Mouse (Mus musculus): ENCODE data around the gene Pex19. TPM values are rescaled to one million over a fixed set of nuclear protein-coding genes. Genes with fewer than 3 reads are reported as not detected.

Pex19 gene
- polyA plus RNA-seq, 1 experiment = 68.5 TPM

DNA sequence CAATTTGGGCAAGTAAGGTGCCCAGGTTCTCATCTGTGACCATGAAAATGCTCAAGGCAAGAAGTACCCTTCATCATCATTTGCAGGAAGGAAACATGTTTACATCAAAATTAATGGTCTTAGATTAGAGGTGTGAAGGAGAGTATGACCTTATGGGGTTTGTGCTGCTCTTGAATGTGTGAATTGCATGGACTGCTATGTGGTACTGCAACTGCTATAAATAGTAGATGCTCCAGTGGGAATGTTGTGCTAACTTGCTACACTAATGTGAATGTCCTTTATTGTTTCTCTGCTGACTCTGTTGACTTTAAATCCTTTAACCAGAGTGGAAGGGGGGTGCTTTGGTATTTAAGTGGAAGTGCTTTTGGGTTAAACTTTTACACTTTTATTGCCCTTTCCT, 32.3 kb upstream of the Pex19 start:
- TF ChIP-seq CTCF (IDR thresholded peaks at IDR 0.05; ENCODE audit: borderline replicate concordance, control insufficient read depth, extremely low read depth, insufficient read depth, low read length, poor library complexity) = no peak
- no peak for TF ChIP-seq POLR2A (IDR thresholded peaks at IDR 0.05; ENCODE audit: control insufficient read depth, extremely low read depth, insufficient read depth, low read length, poor library complexity)
- H3K36me3 ChIP-seq (ENCODE audit: control insufficient read depth, insufficient read depth, low read length) = peaks cover 75% of the 10 kb centered on the region
- no peak overlapping the region for H3K27ac ChIP-seq (ENCODE audit: control insufficient read depth, insufficient read depth, low read length)
- no peak overlapping the region for H3K4me3 ChIP-seq (ENCODE audit: control insufficient read depth, insufficient read depth, low read length)
- no peaks in the 10 kb centered on the region for H3K27me3 ChIP-seq (ENCODE audit: control insufficient read depth, insufficient read depth, low read length)
- DNase-seq = no peak
- H3K4me1 ChIP-seq (replicated peaks; ENCODE audit: control insufficient read depth, insufficient read depth, low read length) = no peaks in the 10 kb centered on the region

DNA sequence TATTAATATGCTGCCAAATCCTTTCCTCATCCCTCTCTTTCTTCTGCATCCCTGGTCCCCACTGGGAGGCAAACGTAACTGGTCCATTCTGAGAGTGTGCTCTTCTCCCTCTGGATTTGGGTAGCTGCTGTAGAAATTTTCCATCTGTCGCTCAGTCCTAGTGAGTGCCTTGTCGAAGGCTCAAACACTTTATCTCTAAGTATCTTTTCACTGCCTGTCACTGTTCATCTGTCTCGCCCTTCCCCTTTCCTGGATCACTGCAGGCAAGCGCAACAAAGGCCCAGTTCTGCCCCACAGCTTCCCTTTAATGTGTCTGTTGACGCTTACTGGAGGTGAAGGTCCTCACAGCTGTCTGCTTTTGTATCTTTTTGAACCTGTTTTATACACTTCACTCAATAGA, 31.4 kb upstream of the Pex19 start:
- no peaks in the 10 kb centered on the region for H3K4me1 ChIP-seq (replicated peaks; ENCODE audit: control insufficient read depth, insufficient read depth, low read length)
- no peak for TF ChIP-seq POLR2A (IDR thresholded peaks at IDR 0.05; ENCODE audit: control insufficient read depth, extremely low read depth, insufficient read depth, low read length, poor library complexity)
- TF ChIP-seq CTCF (IDR thresholded peaks at IDR 0.05; ENCODE audit: borderline replicate concordance, control insufficient read depth, extremely low read depth, insufficient read depth, low read length, poor library complexity) = no peak
- no peaks in the 10 kb centered on the region for H3K27me3 ChIP-seq (ENCODE audit: control insufficient read depth, insufficient read depth, low read length)
- DNase-seq = no peak
- H3K36me3 ChIP-seq (ENCODE audit: control insufficient read depth, insufficient read depth, low read length) = peaks cover 74% of the 10 kb centered on the region
- H3K4me3 ChIP-seq (ENCODE audit: control insufficient read depth, insufficient read depth, low read length) = no peak overlapping the region
- 85% methylated on average over 6 of the region's 6 CpGs for WGBS
- H3K27ac ChIP-seq (ENCODE audit: control insufficient read depth, insufficient read depth, low read length) = no peak overlapping the region

DNA sequence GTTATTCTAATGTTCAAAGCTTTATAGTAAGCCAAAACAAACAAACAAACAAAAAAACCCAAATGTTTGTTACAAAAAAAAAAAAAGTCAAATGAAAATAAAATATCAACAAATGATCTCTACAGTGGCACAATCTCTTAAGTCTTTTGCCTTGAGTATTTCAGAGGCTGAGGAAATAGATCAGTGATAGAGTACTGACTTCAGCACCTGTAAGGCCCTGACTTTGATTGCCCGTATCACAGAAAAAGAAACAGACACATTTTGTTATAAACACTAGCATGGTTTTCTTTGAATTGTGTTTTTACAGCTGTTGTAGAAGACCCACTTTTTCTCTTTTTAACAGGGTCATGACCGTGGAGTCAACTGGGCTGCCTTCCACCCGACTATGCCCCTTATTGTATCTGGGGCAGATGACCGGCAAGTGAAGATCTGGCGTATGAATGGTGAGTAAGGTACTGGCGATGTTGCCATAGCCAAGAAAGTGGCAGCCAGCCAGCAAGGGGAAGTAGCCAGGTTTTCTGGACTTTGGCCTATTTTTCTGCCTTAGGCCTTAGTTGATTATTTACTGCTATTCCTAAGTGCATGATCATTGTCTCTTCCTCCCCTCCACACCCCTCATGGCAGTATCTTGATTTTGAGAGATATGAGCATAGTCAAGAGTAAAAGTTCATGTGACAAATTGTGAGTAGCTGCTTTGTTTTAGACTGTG, 27.1 kb upstream of the Pex19 start:
- Histone ChIP-seq H3K4me1 (replicated peaks; ENCODE audit: control insufficient read depth, insufficient read depth, low read length) (no peaks in the 10 kb centered on the region), H3K36me3 (ENCODE audit: control insufficient read depth, insufficient read depth, low read length) (peaks cover 76% of the 10 kb centered on the region), H3K27me3 (ENCODE audit: control insufficient read depth, insufficient read depth, low read length) (no peaks in the 10 kb centered on the region), H3K27ac (ENCODE audit: control insufficient read depth, insufficient read depth, low read length) (no peak overlapping the region), H3K4me3 (ENCODE audit: control insufficient read depth, insufficient read depth, low read length) (no peak overlapping the region)
- WGBS = 97% methylated on average over 6 of the region's 6 CpGs
- TF ChIP-seq POLR2A (IDR thresholded peaks at IDR 0.05; ENCODE audit: control insufficient read depth, extremely low read depth, insufficient read depth, low read length, poor library complexity) (no peak), CTCF (IDR thresholded peaks at IDR 0.05; ENCODE audit: borderline replicate concordance, control insufficient read depth, extremely low read depth, insufficient read depth, low read length, poor library complexity) (no peak)
- no peak for DNase-seq

DNA sequence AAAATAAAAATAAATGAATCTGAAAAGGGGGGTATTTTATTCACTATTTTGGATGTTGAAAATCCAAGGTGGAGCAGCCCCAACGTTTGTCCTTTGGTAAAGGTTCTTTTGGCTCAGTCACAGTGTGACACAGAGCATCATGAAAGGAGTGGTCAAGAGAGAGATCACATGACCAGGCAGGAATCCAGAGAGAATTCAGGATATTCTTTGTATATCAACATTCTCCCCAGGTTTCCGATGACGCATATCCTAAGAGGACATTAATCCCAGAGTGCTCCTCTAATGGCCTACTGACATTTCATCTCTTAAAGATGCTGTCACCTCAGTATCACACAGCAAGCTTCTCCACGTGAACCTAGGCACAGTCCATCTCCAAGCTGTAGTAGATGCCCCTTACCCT, 22.9 kb upstream of the Pex19 start:
- H3K27me3 ChIP-seq (ENCODE audit: control insufficient read depth, insufficient read depth, low read length) = no peaks in the 10 kb centered on the region
- TF ChIP-seq CTCF (IDR thresholded peaks at IDR 0.05; ENCODE audit: borderline replicate concordance, control insufficient read depth, extremely low read depth, insufficient read depth, low read length, poor library complexity) (no peak), POLR2A (IDR thresholded peaks at IDR 0.05; ENCODE audit: control insufficient read depth, extremely low read depth, insufficient read depth, low read length, poor library complexity) (no peak)
- no peak overlapping the region for H3K27ac ChIP-seq (ENCODE audit: control insufficient read depth, insufficient read depth, low read length)
- H3K4me3 ChIP-seq (ENCODE audit: control insufficient read depth, insufficient read depth, low read length) = no peak overlapping the region
- 89% methylated on average over 4 of the region's 4 CpGs for WGBS
- DNase-seq = no peak
- H3K36me3 ChIP-seq (ENCODE audit: control insufficient read depth, insufficient read depth, low read length) = peaks cover 89% of the 10 kb centered on the region
- no peaks in the 10 kb centered on the region for H3K4me1 ChIP-seq (replicated peaks; ENCODE audit: control insufficient read depth, insufficient read depth, low read length)

DNA sequence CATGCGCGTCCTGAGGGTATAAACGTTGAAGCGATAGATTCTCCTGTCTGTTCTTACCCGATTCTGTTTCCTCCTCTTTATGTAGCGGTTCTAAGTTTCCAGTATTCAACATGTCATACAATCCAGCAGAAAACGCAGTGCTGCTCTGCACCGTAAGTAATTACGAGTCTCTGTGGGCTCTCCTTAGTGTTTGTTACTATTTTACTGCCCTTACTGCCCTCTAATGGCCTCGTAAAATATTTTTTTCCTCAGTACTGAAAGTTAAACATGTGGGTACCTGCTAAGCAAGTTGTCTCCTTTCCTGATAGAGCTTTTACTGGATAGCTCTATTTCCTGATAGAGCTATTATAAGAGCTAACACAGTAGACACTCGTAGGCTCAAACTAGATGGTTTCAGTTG, 21.5 kb upstream of the Pex19 start:
- no peaks in the 10 kb centered on the region for H3K4me1 ChIP-seq (replicated peaks; ENCODE audit: control insufficient read depth, insufficient read depth, low read length)
- no peak for TF ChIP-seq POLR2A (IDR thresholded peaks at IDR 0.05; ENCODE audit: control insufficient read depth, extremely low read depth, insufficient read depth, low read length, poor library complexity)
- TF ChIP-seq CTCF (IDR thresholded peaks at IDR 0.05; ENCODE audit: borderline replicate concordance, control insufficient read depth, extremely low read depth, insufficient read depth, low read length, poor library complexity) = no peak
- H3K36me3 ChIP-seq (ENCODE audit: control insufficient read depth, insufficient read depth, low read length) = peaks cover 94% of the 10 kb centered on the region
- no peak overlapping the region for H3K4me3 ChIP-seq (ENCODE audit: control insufficient read depth, insufficient read depth, low read length)
- no peak overlapping the region for H3K27ac ChIP-seq (ENCODE audit: control insufficient read depth, insufficient read depth, low read length)
- WGBS = 90% methylated on average over 11 of the region's 11 CpGs
- no peaks in the 10 kb centered on the region for H3K27me3 ChIP-seq (ENCODE audit: control insufficient read depth, insufficient read depth, low read length)
- no peak for DNase-seq

DNA sequence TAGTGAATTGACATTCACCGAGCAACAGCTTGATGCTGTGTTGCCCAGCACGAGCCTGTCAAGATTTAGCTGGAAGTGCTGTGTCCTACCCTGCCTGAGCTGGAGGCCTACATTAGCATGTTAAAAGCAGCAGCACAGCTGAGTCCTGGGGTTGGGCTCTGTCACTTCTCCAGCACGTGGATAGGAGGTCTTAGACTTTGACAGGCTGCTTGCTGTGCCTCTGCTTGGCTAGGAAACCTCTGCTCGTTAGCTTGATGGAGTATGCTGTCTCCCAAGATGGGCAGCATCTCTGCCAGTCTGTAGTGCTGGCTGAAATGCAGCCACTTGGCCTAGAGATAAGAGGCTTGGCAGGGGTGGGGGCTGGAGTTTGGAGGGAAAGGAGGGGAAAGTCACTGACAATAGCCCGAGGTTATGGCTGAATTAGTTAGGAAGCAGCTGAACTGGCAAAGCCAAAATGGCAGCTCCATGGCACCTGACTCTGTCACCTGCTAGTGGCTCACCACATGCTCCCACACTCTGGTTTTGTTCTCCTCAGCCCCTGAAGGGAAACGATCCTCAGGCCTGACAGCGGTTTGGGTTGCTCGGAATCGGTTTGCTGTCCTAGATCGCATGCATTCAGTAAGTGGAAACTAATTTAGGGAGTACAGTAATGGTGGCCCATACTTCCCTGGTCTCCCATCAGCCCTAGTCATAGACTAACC, 18.6 kb upstream of the Pex19 start:
- Histone ChIP-seq H3K4me1 (replicated peaks; ENCODE audit: control insufficient read depth, insufficient read depth, low read length) (no peaks in the 10 kb centered on the region), H3K27me3 (ENCODE audit: control insufficient read depth, insufficient read depth, low read length) (no peaks in the 10 kb centered on the region), H3K27ac (ENCODE audit: control insufficient read depth, insufficient read depth, low read length) (no peak overlapping the region), H3K36me3 (ENCODE audit: control insufficient read depth, insufficient read depth, low read length) (peaks cover 97% of the 10 kb centered on the region), H3K4me3 (ENCODE audit: control insufficient read depth, insufficient read depth, low read length) (no peak overlapping the region)
- TF ChIP-seq POLR2A (IDR thresholded peaks at IDR 0.05; ENCODE audit: control insufficient read depth, extremely low read depth, insufficient read depth, low read length, poor library complexity) (no peak), CTCF (IDR thresholded peaks at IDR 0.05; ENCODE audit: borderline replicate concordance, control insufficient read depth, extremely low read depth, insufficient read depth, low read length, poor library complexity) (no peak)
- no peak for DNase-seq
- 97% methylated on average over 10 of the region's 10 CpGs for WGBS

All from thymus, adult 2 months (tissue).